Mouse (Mus musculus) stomach, postnatal 0 days (tissue): ENCODE results near the gene Gm20715.

Experiments
- CTCF ChIP-seq: IDR thresholded peaks from 2 replicates; pipeline ENCODE4 v1.5.1; 2016; ENCODE audit warnings: antibody characterized with exemption, low read depth, mild to moderate bottlenecking, moderate library complexity
- EP300 ChIP-seq: optimal IDR thresholded peaks from 2 replicates; pipeline ENCODE3; 2016; ENCODE audit warnings: antibody characterized with exemption

DNA sequence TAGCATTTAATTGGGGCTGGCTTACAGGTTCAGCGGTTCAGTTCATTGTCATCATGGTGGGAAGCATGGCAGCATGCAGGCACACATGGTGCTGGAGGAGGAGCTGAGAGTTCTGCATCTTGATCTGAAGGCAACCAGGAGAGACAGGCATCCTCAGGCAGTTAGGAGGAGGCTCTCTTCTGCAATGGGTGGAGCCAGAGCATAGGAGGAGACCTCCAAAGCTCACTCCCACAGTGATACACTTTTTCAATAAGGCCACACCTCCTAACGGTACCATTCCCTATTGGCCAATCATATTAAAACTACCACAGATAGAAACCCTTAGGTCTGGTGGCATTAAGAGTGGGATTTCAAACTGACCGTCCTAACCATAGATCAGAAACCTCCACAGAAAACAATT lies 40.6 kb upstream of the Gm20715 start:
- TF ChIP-seq CTCF (no peak), EP300 (no peak)
